Mouse (Mus musculus) left cerebral cortex, postnatal 25 days (tissue): Measurements from ENCODE around the gene Ric1. TPM values are rescaled to one million over a fixed set of nuclear protein-coding genes. Genes with fewer than 3 reads are reported as not detected.
"Not testable (repeated sequence)": the region's sequence is repeated elsewhere in the genome, so short reads cannot be mapped to it uniquely, and the experiment has no call there.

Experiments used
- DNase-seq, 2 experiments: peaks; one replicate each; pipeline ENCODE4 v3.0.0; 2022; ENCODE audit warnings: low spot score in 2 of 2, mixed read lengths in 1 of 2
- intact Hi-C: fragments of 180-260 bp; cut with DNase I; formaldehyde crosslinking; loops from one replicate; pipeline ENCODE4 v1.15.1; 2025
- total RNA-seq, 2 experiments: library from RNA; stranded (reverse); gene quantifications; 2 replicates each; pipeline ENCODE4 v1.2.3; 2021

Gene Ric1
- total RNA-seq, 2 experiments from 2014 or later, result 36.6 to 37.1 TPM

DNA sequence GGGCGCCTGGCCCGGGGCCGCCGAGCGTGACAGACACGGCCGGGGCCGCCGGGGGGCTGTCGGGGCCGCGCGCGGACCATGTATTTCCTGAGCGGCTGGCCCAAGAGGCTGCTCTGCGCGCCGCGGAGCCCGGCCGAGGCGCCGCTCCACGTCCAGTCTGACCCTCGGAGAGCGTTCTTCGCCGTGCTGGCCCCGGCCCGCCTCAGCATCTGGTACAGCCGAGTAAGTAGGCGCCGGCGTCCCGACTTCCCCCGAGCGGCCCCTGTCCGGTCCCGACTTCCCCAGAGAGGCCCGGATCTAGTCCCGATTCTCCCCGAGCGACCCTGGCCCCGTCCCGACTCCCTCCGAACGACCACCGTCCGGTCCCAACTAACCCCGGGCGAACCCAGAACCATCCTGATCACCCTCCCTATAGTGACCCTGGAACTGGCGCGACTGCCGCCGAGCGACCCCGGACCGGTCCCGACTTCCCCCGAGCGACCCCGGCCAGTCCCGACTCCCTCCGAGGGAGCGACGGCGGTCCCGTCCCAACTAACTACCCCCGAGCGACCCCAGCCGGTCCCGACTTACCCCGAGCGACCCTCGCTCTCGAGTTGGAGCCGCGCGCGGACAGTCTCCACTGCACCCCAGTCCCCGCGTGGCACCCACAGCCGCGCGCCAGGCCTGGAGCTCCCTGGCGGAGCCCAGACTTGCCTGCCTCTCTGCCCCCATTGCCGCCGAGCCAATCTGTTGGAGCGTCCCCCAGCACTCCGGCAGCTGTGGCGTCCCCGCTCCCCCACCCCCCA is 555 bp downstream of the Ric1 start:
- intact Hi-C loops, result no loop called here
- DNase-seq, result peak; percentile 23 to 25

GRCm38 (mm10) chr19:29523230-29523582 is 1.1 kb downstream of the Ric1 start:
- intact Hi-C loops, result no loop called here
- DNase-seq, result no peak

DNA sequence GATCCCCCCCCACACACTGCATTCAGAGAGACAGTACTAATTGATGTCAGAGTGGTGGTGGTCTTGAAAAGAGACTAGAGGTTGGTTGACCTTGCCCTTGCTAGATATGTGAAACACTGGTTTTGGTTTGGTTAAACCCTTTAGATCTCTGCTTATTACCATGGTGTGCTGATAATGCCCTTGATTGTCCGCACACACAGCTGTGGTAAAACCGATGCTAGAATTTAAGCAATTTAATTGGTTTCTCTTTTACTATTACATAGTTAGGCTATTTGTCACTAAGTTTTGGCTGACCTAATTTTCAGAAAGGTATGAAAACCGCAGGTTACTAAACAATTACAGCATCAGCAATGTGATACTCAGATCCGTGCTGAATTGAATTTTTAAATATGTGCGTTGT is 1.6 kb downstream of the Ric1 start:
- intact Hi-C loops, result no loop called here

DNA sequence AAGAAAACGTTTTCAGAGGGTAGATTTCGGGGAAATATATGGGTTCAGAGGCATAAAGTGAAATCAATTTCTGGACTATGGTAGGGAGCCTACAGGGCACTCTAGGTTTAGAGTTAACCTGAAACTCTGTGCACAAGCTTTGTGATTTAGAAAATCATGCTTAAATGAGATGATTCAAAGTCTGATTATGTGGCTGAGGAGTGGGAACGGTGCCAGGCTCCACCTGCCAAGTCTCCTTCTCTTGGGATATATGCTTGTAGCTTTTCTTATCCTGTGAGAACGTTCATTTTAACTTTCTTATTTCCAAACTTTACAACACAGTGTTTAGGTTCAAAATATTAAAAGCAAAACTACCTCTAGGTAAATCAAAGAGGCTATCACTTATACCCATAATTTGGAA is 2.5 kb downstream of the Ric1 start:
- intact Hi-C loops, result no loop called here

More for the DNA sequence above, 1.6 kb downstream of the Ric1 start:
- no peak for DNase-seq

GRCm38 (mm10) chr19:29525588-29525987 is 3.5 kb downstream of the Ric1 start:
- DNase-seq, intact Hi-C loops: not testable (repeated sequence)

More for the DNA sequence above, 2.5 kb downstream of the Ric1 start:
- peak in 1 of 2 experiments; percentile 16 for DNase-seq

- DNase-seq, result no peak
- intact Hi-C loops, result no loop called here
These were observed 4.8 kb downstream of the Ric1 start for GRCm38 (mm10) chr19:29526837-29527236.

GRCm38 (mm10) chr19:29527299-29527698 is 5.2 kb downstream of the Ric1 start:
- intact Hi-C loops, result no loop called here
- no peak for DNase-seq

- no peak for DNase-seq
- intact Hi-C loops, result no loop called here
These were observed 6.5 kb downstream of the Ric1 start for GRCm38 (mm10) chr19:29528568-29528967.

- DNase-seq, result no peak
- intact Hi-C loops, result no loop called here
These were observed 11.9 kb downstream of the Ric1 start for GRCm38 (mm10) chr19:29534030-29534429.

DNA sequence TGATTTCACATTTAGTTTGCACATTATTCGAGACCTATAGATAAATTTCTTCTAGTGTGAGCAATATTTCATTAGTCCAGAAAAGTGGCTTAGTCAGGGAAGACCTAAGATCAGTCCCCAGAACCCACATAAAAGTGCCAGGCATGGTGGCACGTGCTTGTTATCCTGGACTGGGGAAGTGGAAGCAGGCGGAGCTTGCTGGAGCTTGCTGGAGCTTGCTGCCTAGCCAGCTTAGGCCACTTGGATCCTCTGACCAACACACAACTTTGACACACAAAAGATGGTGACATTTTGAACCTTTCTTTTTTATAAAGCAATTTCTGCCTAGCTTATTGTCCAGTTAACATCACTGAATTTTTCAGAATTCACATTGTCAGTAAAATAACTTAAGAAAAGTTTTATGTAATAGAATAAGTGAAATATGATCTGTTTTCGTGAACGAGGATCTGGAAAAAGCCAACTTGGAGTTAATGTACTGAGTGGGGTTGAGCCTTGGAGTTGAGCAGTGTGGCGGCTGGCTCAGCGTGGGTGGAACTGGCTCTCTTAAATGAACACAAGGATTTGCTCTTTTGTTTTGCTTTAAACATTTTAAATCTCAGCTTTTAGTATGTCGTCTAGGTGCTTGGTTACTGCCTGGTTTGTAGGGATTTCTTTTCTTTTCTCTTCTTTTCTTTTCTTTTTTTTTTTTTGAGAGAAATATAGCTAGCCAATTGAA is 20.3 kb downstream of the Ric1 start:
- intact Hi-C loops, result no loop called here
- DNase-seq, result peak in 1 of 2 experiments; percentile 40

DNA sequence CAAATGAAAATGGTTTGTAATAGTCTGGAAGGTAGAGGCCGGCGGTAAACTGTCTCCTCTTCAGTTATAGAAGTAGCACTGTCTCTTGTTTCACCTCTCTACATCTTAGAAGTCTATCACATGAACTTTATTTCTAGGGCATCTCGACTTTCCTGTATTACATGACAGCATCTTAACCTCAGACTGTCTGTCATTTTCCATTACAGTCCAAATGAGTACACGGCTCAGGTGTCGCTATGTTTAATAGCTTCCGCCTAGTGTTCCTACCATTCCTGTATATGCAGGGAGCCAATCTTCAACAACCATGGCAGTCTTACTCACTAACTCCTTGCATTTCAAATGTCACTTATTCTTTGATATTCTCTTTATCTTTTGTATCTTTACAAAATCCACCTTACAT is 21.9 kb downstream of the Ric1 start:
- no peak for DNase-seq
- intact Hi-C loops, result no loop called here

DNA sequence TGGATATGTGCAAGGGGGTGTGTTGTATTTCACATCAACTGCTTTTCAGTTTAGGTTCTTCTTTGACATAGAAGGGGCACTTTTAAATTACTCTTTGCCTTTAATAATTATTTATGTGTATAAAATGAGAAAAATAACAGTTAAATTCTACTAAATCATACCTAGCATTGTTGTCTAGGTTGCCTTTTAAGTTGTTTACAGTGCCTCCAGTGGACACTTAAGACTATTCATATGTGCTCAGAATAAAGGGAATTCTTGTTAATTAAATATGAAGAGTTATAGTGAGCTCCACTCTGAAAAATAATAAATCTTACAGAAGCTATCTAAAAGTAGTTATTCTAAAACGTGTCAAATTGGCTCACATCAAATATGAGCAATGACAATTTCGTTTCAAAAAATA is 28.5 kb downstream of the Ric1 start:
- intact Hi-C loops, result no loop called here
- no peak for DNase-seq

GRCm38 (mm10) chr19:29551128-29551527 is 29.0 kb downstream of the Ric1 start:
- no peak for DNase-seq
- intact Hi-C loops, result no loop called here

GRCm38 (mm10) chr19:29551980-29552379 is 29.9 kb downstream of the Ric1 start:
- DNase-seq, intact Hi-C loops: not testable (repeated sequence)

- intact Hi-C loops, result not testable (repeated sequence)
These were observed 35.2 kb downstream of the Ric1 start for GRCm38 (mm10) chr19:29557171-29557845.

DNA sequence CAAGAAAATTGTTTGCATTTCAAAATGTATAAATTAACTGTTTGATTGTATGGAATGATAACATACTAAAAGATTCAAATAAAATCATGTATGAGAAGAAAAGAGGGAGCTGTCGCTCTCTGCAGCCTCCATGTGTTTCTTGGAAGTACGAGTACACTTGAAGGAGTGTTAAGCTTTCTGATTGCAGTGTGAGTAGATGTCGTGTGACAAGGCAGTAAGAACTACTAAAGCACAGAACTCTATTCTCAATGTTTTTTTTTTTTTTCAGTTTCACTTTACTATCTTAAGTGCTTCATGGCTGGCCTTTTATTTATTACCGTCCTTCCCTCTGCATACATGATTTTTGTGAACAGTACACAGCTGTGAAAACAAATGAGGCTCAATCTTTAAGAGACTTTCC is 40.1 kb downstream of the Ric1 start:
- intact Hi-C loops, result loop anchor here (5.0 kb wide), 1 partner anchor 200 kb away; no protein-coding TSS in a partner anchor

More at GRCm38 (mm10) chr19:29557171-29557845, 35.2 kb downstream of the Ric1 start:
- not testable (repeated sequence) for DNase-seq

DNA sequence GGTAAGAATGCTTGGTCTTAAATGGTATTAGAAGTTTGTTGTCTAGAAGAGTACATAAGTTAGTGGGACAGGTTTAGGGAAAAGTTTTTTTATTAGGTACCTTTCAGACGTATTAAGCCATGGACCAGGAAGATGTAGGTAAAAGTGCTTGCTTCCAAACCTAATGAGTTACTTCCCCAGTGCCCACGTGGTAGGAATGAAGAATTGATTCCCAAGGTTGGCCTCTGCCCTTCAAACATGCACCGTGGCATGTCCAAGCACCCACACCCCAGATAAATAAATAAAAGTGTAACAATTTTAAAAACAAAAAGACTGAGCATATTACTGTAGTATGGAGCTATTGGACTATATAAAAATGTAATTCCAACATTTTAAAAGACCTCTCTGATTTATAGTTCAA is 40.5 kb downstream of the Ric1 start:
- DNase-seq, result no peak
- intact Hi-C loops, result loop anchor here (5.0 kb wide), 1 partner anchor 200 kb away; no protein-coding TSS in a partner anchor

More for the DNA sequence above, 40.1 kb downstream of the Ric1 start:
- DNase-seq, result no peak

DNA sequence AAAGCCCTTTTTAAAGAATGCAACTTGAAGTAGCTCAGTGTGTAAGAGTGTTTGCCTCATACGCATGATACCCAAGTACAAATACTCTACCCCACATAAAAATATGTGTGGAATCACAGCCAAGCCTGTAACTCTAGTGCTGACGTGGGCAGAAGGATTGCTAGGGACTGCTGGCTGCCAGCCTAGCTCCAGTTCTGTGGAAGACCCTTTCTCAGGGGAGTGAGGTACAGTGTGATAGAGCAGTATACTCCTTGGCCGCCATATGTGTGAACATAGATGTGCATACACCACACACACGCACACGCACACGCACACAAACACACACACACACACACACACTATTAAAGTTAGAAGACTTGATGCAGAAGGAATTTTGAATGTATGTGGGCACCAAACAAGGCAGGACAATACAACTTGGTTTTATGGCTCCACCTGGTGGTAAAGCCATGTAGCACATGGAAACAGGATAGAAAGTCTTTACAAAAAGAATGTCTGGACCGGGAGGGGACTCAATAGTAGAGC is 41.2 kb downstream of the Ric1 start:
- intact Hi-C loops, result loop anchor here (5.0 kb wide), 1 partner anchor 201 kb away; no protein-coding TSS in a partner anchor
- peak; percentile 52 to 72 for DNase-seq

- DNase-seq, result no peak
- intact Hi-C loops, result no loop called here
These were observed 44.4 kb downstream of the Ric1 start for GRCm38 (mm10) chr19:29566512-29566911.

GRCm38 (mm10) chr19:29582439-29582838 is 60.4 kb downstream of the Ric1 start:
- no peak for DNase-seq
- intact Hi-C loops, result no loop called here
